Mouse (Mus musculus): ENCODE data around the gene Prdx1. TPM values are rescaled to one million over a fixed set of nuclear protein-coding genes. Genes with fewer than 3 reads are reported as not detected.
A peak's percentile ranks its signal among the peaks of the same experiment; 100 is the strongest.
"Not testable (repeated sequence)": the region's sequence is repeated elsewhere in the genome, so short reads cannot be mapped to it uniquely, and the experiment has no call there.

Prdx1 gene
- polyA plus RNA-seq, 1 experiment from 2014 or later = 1,415 TPM

- WGBS = 88% methylated on average over 2 of the region's 2 CpGs
- DNase-seq (ENCODE audit: low spot score) = no peak
- Histone ChIP-seq H3K27ac (replicated peaks) (no peak overlapping the region), H3K27me3 (replicated peaks; ENCODE audit: low read depth, poor library complexity, severe bottlenecking) (no peaks in the 10 kb centered on the region), H3K4me3 (no peak overlapping the region), H3K4me1 (peaks cover 8% of the 10 kb centered on the region), H3K36me3 (replicated peaks) (no peaks in the 10 kb centered on the region), H3K9me3 (no peaks in the 10 kb centered on the region)
Observed at GRCm38 (mm10) chr4:116659474-116659873, 25.9 kb upstream of the Prdx1 start.

- not testable (repeated sequence) for H3K36me3 ChIP-seq (replicated peaks); H3K4me1 ChIP-seq; DNase-seq (ENCODE audit: low spot score); H3K27ac ChIP-seq (replicated peaks); H3K27me3 ChIP-seq (replicated peaks; ENCODE audit: low read depth, poor library complexity, severe bottlenecking); H3K4me3 ChIP-seq; H3K9me3 ChIP-seq
- 90% methylated on average over 6 of the region's 6 CpGs for WGBS
Observed at GRCm38 (mm10) chr4:116659916-116660315, 25.4 kb upstream of the Prdx1 start.

GRCm38 (mm10) chr4:116660829-116661228 is 24.5 kb upstream of the Prdx1 start:
- no peak overlapping the region for H3K4me3 ChIP-seq
- H3K4me1 ChIP-seq = peaks cover 5% of the 10 kb centered on the region
- WGBS = 76% methylated on average over 6 of the region's 6 CpGs
- no peaks in the 10 kb centered on the region for H3K36me3 ChIP-seq (replicated peaks)
- no peak overlapping the region for H3K27ac ChIP-seq (replicated peaks)
- DNase-seq (ENCODE audit: low spot score) = no peak
- H3K9me3 ChIP-seq = no peaks in the 10 kb centered on the region
- no peaks in the 10 kb centered on the region for H3K27me3 ChIP-seq (replicated peaks; ENCODE audit: low read depth, poor library complexity, severe bottlenecking)

GRCm38 (mm10) chr4:116661998-116662397 is 23.3 kb upstream of the Prdx1 start:
- Histone ChIP-seq H3K4me1 (no peaks in the 10 kb centered on the region), H3K4me3 (no peak overlapping the region), H3K27ac (replicated peaks) (no peak overlapping the region), H3K9me3 (no peaks in the 10 kb centered on the region), H3K27me3 (replicated peaks; ENCODE audit: low read depth, poor library complexity, severe bottlenecking) (no peaks in the 10 kb centered on the region), H3K36me3 (replicated peaks) (no peaks in the 10 kb centered on the region)
- DNase-seq (ENCODE audit: low spot score) = no peak
- 83% methylated on average over 1 of the region's 1 CpGs for WGBS

- no peaks in the 10 kb centered on the region for H3K4me1 ChIP-seq
- 70% methylated on average over 4 of the region's 4 CpGs for WGBS
- no peak overlapping the region for H3K4me3 ChIP-seq
- H3K9me3 ChIP-seq = no peaks in the 10 kb centered on the region
- DNase-seq (ENCODE audit: low spot score) = no peak
- H3K27ac ChIP-seq (replicated peaks) = no peak overlapping the region
- no peaks in the 10 kb centered on the region for H3K36me3 ChIP-seq (replicated peaks)
- no peaks in the 10 kb centered on the region for H3K27me3 ChIP-seq (replicated peaks; ENCODE audit: low read depth, poor library complexity, severe bottlenecking)
Observed at GRCm38 (mm10) chr4:116666625-116667024, 18.7 kb upstream of the Prdx1 start.

- Histone ChIP-seq H3K27ac (replicated peaks) (no peak overlapping the region), H3K27me3 (replicated peaks; ENCODE audit: low read depth, poor library complexity, severe bottlenecking) (no peaks in the 10 kb centered on the region), H3K9me3 (no peaks in the 10 kb centered on the region), H3K4me1 (no peaks in the 10 kb centered on the region), H3K4me3 (no peak overlapping the region), H3K36me3 (replicated peaks) (no peaks in the 10 kb centered on the region)
- 74% methylated on average over 3 of the region's 3 CpGs for WGBS
- DNase-seq (ENCODE audit: low spot score) = no peak
Observed at GRCm38 (mm10) chr4:116668145-116668544, 17.2 kb upstream of the Prdx1 start.

GRCm38 (mm10) chr4:116669291-116669690 is 16.1 kb upstream of the Prdx1 start:
- Histone ChIP-seq H3K4me1 (no peaks in the 10 kb centered on the region), H3K27ac (replicated peaks) (no peak overlapping the region), H3K27me3 (replicated peaks; ENCODE audit: low read depth, poor library complexity, severe bottlenecking) (no peaks in the 10 kb centered on the region), H3K9me3 (no peaks in the 10 kb centered on the region), H3K4me3 (no peak overlapping the region), H3K36me3 (replicated peaks) (no peaks in the 10 kb centered on the region)
- peak; percentile 12 for DNase-seq (ENCODE audit: low spot score)
- WGBS = 53% methylated on average over 2 of the region's 2 CpGs

- Histone ChIP-seq H3K4me3 (no peak overlapping the region), H3K4me1 (no peaks in the 10 kb centered on the region), H3K27me3 (replicated peaks; ENCODE audit: low read depth, poor library complexity, severe bottlenecking) (no peaks in the 10 kb centered on the region; the same call in 1 of the 2 replicates), H3K27ac (replicated peaks) (no peak overlapping the region), H3K9me3 (no peaks in the 10 kb centered on the region), H3K36me3 (replicated peaks) (no peaks in the 10 kb centered on the region)
- no peak for DNase-seq (ENCODE audit: low spot score)
- WGBS = 81% methylated on average over 2 of the region's 2 CpGs
Observed at GRCm38 (mm10) chr4:116672785-116673184, 12.6 kb upstream of the Prdx1 start.

GRCm38 (mm10) chr4:116674761-116675160 is 10.6 kb upstream of the Prdx1 start:
- H3K27me3 ChIP-seq (replicated peaks; ENCODE audit: low read depth, poor library complexity, severe bottlenecking); DNase-seq (ENCODE audit: low spot score); H3K9me3 ChIP-seq; H3K27ac ChIP-seq (replicated peaks); H3K36me3 ChIP-seq (replicated peaks); H3K4me1 ChIP-seq; H3K4me3 ChIP-seq: not testable (repeated sequence)
- 93% methylated on average over 6 of the region's 6 CpGs for WGBS

GRCm38 (mm10) chr4:116676027-116676426 is 9.3 kb upstream of the Prdx1 start:
- no peaks in the 10 kb centered on the region for H3K4me1 ChIP-seq
- no peaks in the 10 kb centered on the region for H3K36me3 ChIP-seq (replicated peaks)
- H3K27me3 ChIP-seq (replicated peaks; ENCODE audit: low read depth, poor library complexity, severe bottlenecking) = no peaks in the 10 kb centered on the region; the same call in 1 of the 2 replicates
- no peak overlapping the region for H3K27ac ChIP-seq (replicated peaks)
- H3K9me3 ChIP-seq = no peaks in the 10 kb centered on the region
- no peak for DNase-seq (ENCODE audit: low spot score)
- H3K4me3 ChIP-seq = no peak overlapping the region
- WGBS = 85% methylated on average over 3 of the region's 3 CpGs

- Histone ChIP-seq H3K27ac (replicated peaks) (no peak overlapping the region), H3K4me3 (no peak overlapping the region), H3K27me3 (replicated peaks; ENCODE audit: low read depth, poor library complexity, severe bottlenecking) (no peaks in the 10 kb centered on the region; the same call in 1 of the 2 replicates), H3K9me3 (no peaks in the 10 kb centered on the region), H3K36me3 (replicated peaks) (no peaks in the 10 kb centered on the region), H3K4me1 (no peaks in the 10 kb centered on the region)
- 78% methylated on average over 1 of the region's 1 CpGs for WGBS
- DNase-seq (ENCODE audit: low spot score) = no peak
Observed at GRCm38 (mm10) chr4:116677808-116678207, 7.5 kb upstream of the Prdx1 start.

GRCm38 (mm10) chr4:116679141-116679540 is 6.2 kb upstream of the Prdx1 start:
- Histone ChIP-seq H3K27ac (replicated peaks) (no peak overlapping the region), H3K4me1 (no peaks in the 10 kb centered on the region), H3K27me3 (replicated peaks; ENCODE audit: low read depth, poor library complexity, severe bottlenecking) (no peaks in the 10 kb centered on the region; the same call in 1 of the 2 replicates), H3K9me3 (no peaks in the 10 kb centered on the region), H3K4me3 (no peak overlapping the region), H3K36me3 (replicated peaks) (no peaks in the 10 kb centered on the region)
- 74% methylated on average over 5 of the region's 5 CpGs for WGBS
- DNase-seq (ENCODE audit: low spot score) = no peak

GRCm38 (mm10) chr4:116680521-116680920 is 4.8 kb upstream of the Prdx1 start:
- not testable (repeated sequence) for DNase-seq (ENCODE audit: low spot score); H3K27me3 ChIP-seq (replicated peaks; ENCODE audit: low read depth, poor library complexity, severe bottlenecking); H3K36me3 ChIP-seq (replicated peaks); H3K9me3 ChIP-seq; H3K27ac ChIP-seq (replicated peaks); H3K4me1 ChIP-seq; H3K4me3 ChIP-seq
- 92% methylated on average over 4 of the region's 4 CpGs for WGBS

- Histone ChIP-seq H3K9me3 (no peaks in the 10 kb centered on the region), H3K4me3 (no peak overlapping the region), H3K36me3 (replicated peaks) (peaks cover 20% of the 10 kb centered on the region), H3K4me1 (peaks cover 19% of the 10 kb centered on the region), H3K27ac (replicated peaks) (no peak overlapping the region), H3K27me3 (replicated peaks; ENCODE audit: low read depth, poor library complexity, severe bottlenecking) (no peaks in the 10 kb centered on the region)
- DNase-seq (ENCODE audit: low spot score) = no peak
- 92% methylated on average over 4 of the region's 4 CpGs for WGBS
Observed at GRCm38 (mm10) chr4:116683957-116684356, 1.4 kb upstream of the Prdx1 start.
